Mouse (Mus musculus) liver, adult 2 months (tissue): ENCODE results near the gene Adarb1. TPM values are rescaled to one million over a fixed set of nuclear protein-coding genes. Genes with fewer than 3 reads are reported as not detected.

Experiments used
- DNase-seq: peaks from one replicate; pipeline ENCODE4 v3.0.0-alpha.2; 2011; ENCODE audit warnings: low read depth, low spot score; ENCODE audit errors: extremely low read depth
- H3K27ac ChIP-seq: fragments of 200-500 bp; replicated peaks from 2 replicates; pipeline ENCODE4 v1.5.1; 2012; ENCODE audit warnings: low read depth, mild to moderate bottlenecking, control low read depth, inconsistent platforms, low read length; ENCODE audit not compliant: insufficient read depth
- H3K27me3 ChIP-seq: fragments of 200-500 bp; 2 replicates; pipeline ENCODE4 v1.6.1; 2012; ENCODE audit warnings: mild to moderate bottlenecking, moderate library complexity, low read length, inconsistent platforms; ENCODE audit not compliant: control insufficient read depth, insufficient read depth
- H3K36me3 ChIP-seq: fragments of 200-500 bp; 2 replicates; pipeline ENCODE4 v1.6.1; 2012; ENCODE audit warnings: low read length, inconsistent platforms; ENCODE audit not compliant: control insufficient read depth, insufficient read depth
- H3K4me1 ChIP-seq: fragments of 200-500 bp; 2 replicates; pipeline ENCODE4 v1.6.1; 2011; ENCODE audit warnings: low read length; ENCODE audit not compliant: control insufficient read depth, insufficient read depth
- H3K4me3 ChIP-seq: fragments of 200-500 bp; 2 replicates; pipeline ENCODE4 v1.5.1; 2011; ENCODE audit warnings: low read depth, mild to moderate bottlenecking, control low read depth, low read length, moderate library complexity; ENCODE audit not compliant: insufficient read depth
- H3K79me2 ChIP-seq: fragments of 200-500 bp; 2 replicates; pipeline ENCODE4 v1.6.1; 2012; ENCODE audit warnings: inconsistent platforms, mild to moderate bottlenecking, low read length, moderate library complexity; ENCODE audit not compliant: control insufficient read depth, insufficient read depth
- H3K9ac ChIP-seq: fragments of 200-500 bp; 2 replicates; pipeline ENCODE4 v1.6.1; 2012; ENCODE audit warnings: low read depth, mild to moderate bottlenecking, control low read depth, inconsistent platforms, low read length
- CTCF ChIP-seq: fragments of 200-500 bp; IDR thresholded peaks from 2 replicates; pipeline ENCODE4 v1.5.1; 2011; ENCODE audit warnings: low read depth, low read length, control low read depth
- POLR2A ChIP-seq: fragments of 200-500 bp; IDR thresholded peaks from 2 replicates; pipeline ENCODE4 v1.6.1; 2011; ENCODE audit warnings: low read length, control low read depth; ENCODE audit not compliant: insufficient read depth; ENCODE audit errors: extremely low read depth
- WGBS: fragments of 180-500 bp; shearing (Covaris S2); methylation state at CpG from one replicate; pipeline ENCODE4 v1.1.7; 2018; 5-methylcytosine and 5-hydroxymethylcytosine counted together
- polyA plus RNA-seq: library from polyadenylated mRNA; depleted of rRNA; stranded (reverse); fragments of >200 nt; gene quantifications from 2 replicates; pipeline ENCODE4 v1.2.3, GENCODE M21; 2012
- total RNA-seq: library from RNA; depleted of rRNA; stranded (reverse); fragments of >200 nt; gene quantifications from 2 replicates; pipeline ENCODE4 v1.2.3, GENCODE M21; 2014

Gene Adarb1
- total and polyA plus RNA-seq, 2 experiments, result 4.6 to 12.2 TPM

DNA sequence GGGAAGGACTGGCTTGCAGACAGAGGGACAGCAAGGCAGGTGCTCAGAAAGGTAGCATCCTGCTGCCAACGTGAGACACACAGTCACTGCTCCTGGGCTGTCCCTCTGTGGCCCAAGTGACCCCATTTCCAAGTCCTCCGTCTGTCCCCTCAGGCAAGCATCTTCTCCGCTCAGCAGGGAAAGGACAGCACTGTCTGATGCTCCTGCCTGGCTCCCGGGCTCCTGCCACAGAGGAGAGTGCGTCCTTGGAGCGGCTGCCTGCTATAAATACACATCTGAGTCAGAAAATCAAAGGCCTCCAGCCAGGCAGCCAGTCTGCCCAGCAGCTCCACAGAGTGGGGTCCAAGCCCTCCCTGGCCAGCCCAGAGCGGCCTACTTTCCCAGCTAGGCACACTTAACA, 38.4 kb upstream of the Adarb1 start:
- H3K79me2 ChIP-seq, result no peaks in the 10 kb centered on the region
- H3K36me3 ChIP-seq, result no peaks in the 10 kb centered on the region
- DNase-seq, result no peak
- no peak overlapping the region for H3K9ac ChIP-seq
- H3K27me3 ChIP-seq, result no peaks in the 10 kb centered on the region
- 79% methylated on average over 7 of the region's 7 CpGs for WGBS
- H3K4me1 ChIP-seq, result no peaks in the 10 kb centered on the region
- no peak overlapping the region for H3K4me3 ChIP-seq
- no peak for TF ChIP-seq CTCF
- no peak for TF ChIP-seq POLR2A
- H3K27ac ChIP-seq, result no peak overlapping the region

- DNase-seq, result no peak
- Histone ChIP-seq H3K4me3 (no peak overlapping the region), H3K36me3 (no peaks in the 10 kb centered on the region), H3K79me2 (no peaks in the 10 kb centered on the region), H3K27me3 (no peaks in the 10 kb centered on the region), H3K4me1 (no peaks in the 10 kb centered on the region), H3K9ac (no peak overlapping the region), H3K27ac (no peak overlapping the region)
- WGBS, result 75% methylated on average over 14 of the region's 14 CpGs
- TF ChIP-seq POLR2A (no peak), CTCF (no peak)
Measured at GRCm38 (mm10) chr10:77455251-77456010, 37.4 kb upstream of the Adarb1 start.

DNA sequence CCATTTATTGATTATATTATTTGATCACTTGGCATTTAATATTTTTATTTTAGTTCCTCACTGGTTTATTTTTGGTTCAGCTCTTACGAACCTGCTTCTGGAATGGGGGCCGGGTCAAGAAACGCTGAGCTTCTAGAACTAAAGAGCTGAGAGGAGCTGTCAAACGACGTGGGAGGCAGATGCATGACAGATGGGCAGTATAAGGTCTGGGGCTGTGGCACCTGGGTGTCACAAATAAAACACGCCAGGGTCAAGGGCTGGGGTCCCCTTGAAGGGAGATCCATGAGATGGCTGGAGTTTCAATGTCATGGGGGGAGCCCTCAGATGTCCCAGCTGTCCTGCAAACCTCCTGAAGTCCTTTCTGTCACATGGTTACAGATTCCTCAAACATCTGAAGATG, 36.7 kb upstream of the Adarb1 start:
- no peak overlapping the region for H3K4me3 ChIP-seq

GRCm38 (mm10) chr10:77451822-77452221, 33.8 kb upstream of the Adarb1 start:
- Histone ChIP-seq H3K4me3 (no peak overlapping the region), H3K27me3 (no peaks in the 10 kb centered on the region), H3K9ac (no peak overlapping the region), H3K36me3 (no peaks in the 10 kb centered on the region), H3K27ac (no peak overlapping the region), H3K4me1 (peaks cover 3% of the 10 kb centered on the region; the same call in 1 of the 2 replicates), H3K79me2 (no peaks in the 10 kb centered on the region)
- TF ChIP-seq CTCF (no peak), POLR2A (no peak)
- 93% methylated on average over 4 of the region's 4 CpGs for WGBS
- DNase-seq, result no peak

More for the DNA sequence above, 36.7 kb upstream of the Adarb1 start:
- no peak for TF ChIP-seq POLR2A
- TF ChIP-seq CTCF, result no peak
- no peaks in the 10 kb centered on the region for H3K79me2 ChIP-seq
- no peaks in the 10 kb centered on the region for H3K4me1 ChIP-seq
- H3K9ac ChIP-seq, result no peak overlapping the region
- H3K27ac ChIP-seq, result no peak overlapping the region
- H3K36me3 ChIP-seq, result no peaks in the 10 kb centered on the region
- DNase-seq, result no peak
- WGBS, result 83% methylated on average over 6 of the region's 6 CpGs
- H3K27me3 ChIP-seq, result no peaks in the 10 kb centered on the region

- peaks cover 3% of the 10 kb centered on the region; the same call in 1 of the 2 replicates for H3K4me1 ChIP-seq
- no peak overlapping the region for H3K9ac ChIP-seq
- TF ChIP-seq CTCF (no peak), POLR2A (no peak)
- no peaks in the 10 kb centered on the region for H3K79me2 ChIP-seq
- no peak for DNase-seq
- H3K27me3 ChIP-seq, result no peaks in the 10 kb centered on the region
- no peak overlapping the region for H3K27ac ChIP-seq
- no peak overlapping the region for H3K4me3 ChIP-seq
- H3K36me3 ChIP-seq, result no peaks in the 10 kb centered on the region
Measured at GRCm38 (mm10) chr10:77450159-77450464, 32.0 kb upstream of the Adarb1 start.
